Mouse (Mus musculus) hindbrain, embryonic 11.5 days (tissue): ENCODE measurements around the gene Htr5b. TPM values are rescaled to one million over a fixed set of nuclear protein-coding genes. Genes with fewer than 3 reads are reported as not detected.

Source experiments
- ATAC-seq: fragments of 200-750 bp; cut with Nextera tagmentation; 2 replicates; pipeline ENCODE4 v1.8.0; 2017; ENCODE audit warnings: mild to moderate bottlenecking, moderate TSS enrichment, moderate library complexity; ENCODE audit not compliant: low FRiP score
- DNase-seq: peaks from one replicate; pipeline ENCODE4 v3.0.0-alpha.2; 2015; ENCODE audit warnings: low spot score
- H3K27ac ChIP-seq: fragments of 300-500 bp; sonication (generic); 2 replicates; pipeline ENCODE4 v1.5.1; 2014; ENCODE audit warnings: mild to moderate bottlenecking, low read depth, low read length
- H3K27me3 ChIP-seq: fragments of 300-500 bp; sonication (generic); 2 replicates; pipeline ENCODE4 v1.6.1; 2014; ENCODE audit warnings: mild to moderate bottlenecking, low read length, moderate library complexity, mixed read lengths; ENCODE audit not compliant: control insufficient read depth, insufficient read depth
- H3K36me3 ChIP-seq: fragments of 300-500 bp; sonication (generic); 2 replicates; pipeline ENCODE4 v1.6.1; 2014; ENCODE audit warnings: mild to moderate bottlenecking, low read length, moderate library complexity, mixed read lengths; ENCODE audit not compliant: control insufficient read depth, insufficient read depth
- H3K4me1 ChIP-seq: fragments of 300-500 bp; sonication (generic); replicated peaks from 2 replicates; pipeline ENCODE4 v1.6.1; 2014; ENCODE audit warnings: low read length, mixed read lengths; ENCODE audit not compliant: control insufficient read depth, insufficient read depth
- H3K4me2 ChIP-seq: fragments of 300-500 bp; sonication (generic); replicated peaks from 2 replicates; pipeline ENCODE4 v1.6.1; 2014; ENCODE audit warnings: mild to moderate bottlenecking, low read depth, low read length
- H3K4me3 ChIP-seq: fragments of 300-500 bp; sonication (generic); 2 replicates; pipeline ENCODE4 v1.5.1; 2014; ENCODE audit warnings: low read depth, low read length
- H3K9ac ChIP-seq: fragments of 300-500 bp; sonication (generic); 2 replicates; pipeline ENCODE4 v1.6.1; 2014; ENCODE audit warnings: low read depth, low read length
- H3K9me3 ChIP-seq: fragments of 300-500 bp; sonication (generic); 2 replicates; pipeline ENCODE4 v1.6.1; 2016; ENCODE audit warnings: low read length; ENCODE audit not compliant: control insufficient read depth
- WGBS: fragments of 180-500 bp; shearing (Covaris S2); extraction: QIAGEN DNeasy Blood & Tissue Kit; methylation state at CpG from one replicate; pipeline ENCODE4 v1.1.7; 2014; 5-methylcytosine and 5-hydroxymethylcytosine counted together
- polyA plus RNA-seq: library from polyadenylated mRNA; unstranded; fragments of >200 nt; fragmentation: Nextera tagmentation; extraction: Ambion mirVana; gene quantifications from 2 replicates; pipeline ENCODE4 v1.2.1, GENCODE M21; 2014

The Htr5b gene
- polyA plus RNA-seq, 1 experiment from 2014 or later: 0.14 TPM

DNA sequence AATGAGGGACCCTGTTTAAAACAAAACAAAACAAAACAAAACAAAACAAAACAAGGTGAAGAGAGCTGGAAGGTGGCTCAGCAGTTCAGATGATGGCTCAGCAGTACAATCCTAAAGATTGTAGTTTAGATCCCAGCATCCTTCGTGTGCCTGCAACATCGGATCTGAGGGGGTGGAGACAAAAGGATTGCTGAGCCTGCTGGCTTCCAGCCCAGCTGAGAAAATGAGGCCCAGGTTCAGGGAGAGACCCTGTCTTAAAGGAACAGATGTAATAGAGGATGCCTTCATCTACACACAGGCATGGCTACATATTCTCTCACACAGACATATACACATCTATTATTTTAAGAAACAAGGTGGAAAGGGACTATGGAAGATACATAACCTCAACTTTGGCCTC is 17.1 kb downstream of the Htr5b start:
- no peak for ATAC-seq
- Histone ChIP-seq H3K9me3 (no peaks in the 10 kb centered on the region), H3K9ac (no peak overlapping the region), H3K4me3 (no peak overlapping the region), H3K27me3 (no peaks in the 10 kb centered on the region), H3K36me3 (no peaks in the 10 kb centered on the region), H3K4me1 (no peaks in the 10 kb centered on the region), H3K27ac (no peak overlapping the region), H3K4me2 (no peak overlapping the region)
- WGBS: 53% methylated on average over 2 of the region's 2 CpGs
- DNase-seq: no peak

DNA sequence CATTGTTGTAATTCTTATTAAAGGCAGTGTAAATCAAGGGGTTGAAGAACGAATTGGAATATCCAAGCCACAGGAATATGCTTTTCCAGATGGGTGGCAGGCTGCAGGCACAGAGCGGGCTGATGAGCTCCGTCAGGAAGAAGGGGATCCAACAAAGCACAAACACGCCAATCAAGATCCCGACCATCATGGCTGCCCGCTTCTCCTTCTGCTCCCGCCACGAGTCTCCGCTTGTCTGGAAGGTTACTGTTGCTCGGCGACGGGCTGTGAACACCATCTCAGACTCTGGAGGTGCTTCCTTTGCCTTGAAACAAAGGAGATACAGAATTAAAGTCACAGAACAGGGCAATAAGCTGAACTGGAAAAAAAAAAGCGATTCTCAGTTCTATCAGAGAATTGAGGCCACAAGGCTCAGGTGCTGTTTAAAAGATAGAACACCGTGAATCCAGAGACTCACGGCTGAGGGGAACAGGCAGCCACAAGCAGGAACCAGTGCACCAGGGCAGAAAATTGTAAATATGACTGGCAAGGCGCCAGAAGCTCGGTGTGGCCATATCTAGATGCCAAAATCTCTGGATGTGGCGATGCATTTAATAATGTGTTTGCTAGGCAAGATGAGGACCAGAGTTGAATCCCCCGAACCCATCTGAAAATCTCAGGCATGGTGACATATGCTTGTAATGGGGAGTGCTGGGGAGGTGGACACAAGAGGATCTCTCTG is 17.7 kb downstream of the Htr5b start:
- H3K27ac ChIP-seq: no peak overlapping the region
- H3K4me2 ChIP-seq: no peak overlapping the region
- no peak for ATAC-seq
- H3K4me3 ChIP-seq: no peak overlapping the region
- H3K4me1 ChIP-seq: no peaks in the 10 kb centered on the region
- H3K9ac ChIP-seq: no peak overlapping the region
- H3K36me3 ChIP-seq: no peaks in the 10 kb centered on the region
- no peaks in the 10 kb centered on the region for H3K27me3 ChIP-seq
- no peaks in the 10 kb centered on the region for H3K9me3 ChIP-seq
- WGBS: 88% methylated on average over 19 of the region's 19 CpGs
- no peak for DNase-seq

DNA sequence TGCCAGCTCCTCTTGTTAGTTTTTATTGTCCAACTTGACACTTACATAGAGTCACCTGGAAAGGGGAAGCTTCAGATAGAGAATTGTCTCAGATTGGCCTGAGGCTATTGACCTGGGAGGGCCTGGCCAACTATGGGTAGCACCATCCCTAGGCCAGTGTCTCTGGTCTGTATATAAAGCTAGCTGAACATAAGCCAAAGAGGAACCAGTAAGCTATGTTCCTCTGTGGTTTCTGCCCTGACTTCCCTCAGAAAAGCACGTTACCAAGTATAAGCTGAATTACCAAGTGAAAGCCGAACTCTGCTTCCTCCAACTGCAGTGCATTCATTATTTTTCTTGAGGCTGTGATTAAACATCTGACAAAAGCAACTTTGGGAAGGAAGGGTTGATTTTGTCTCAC is 19.5 kb downstream of the Htr5b start:
- ATAC-seq: no peak
- no peak overlapping the region for H3K9ac ChIP-seq
- DNase-seq: no peak
- 90% methylated on average over 2 of the region's 2 CpGs for WGBS
- H3K4me3 ChIP-seq: no peak overlapping the region
- H3K27me3 ChIP-seq: no peaks in the 10 kb centered on the region
- no peak overlapping the region for H3K4me2 ChIP-seq
- H3K36me3 ChIP-seq: no peaks in the 10 kb centered on the region
- no peaks in the 10 kb centered on the region for H3K9me3 ChIP-seq
- no peak overlapping the region for H3K27ac ChIP-seq
- H3K4me1 ChIP-seq: no peaks in the 10 kb centered on the region

DNA sequence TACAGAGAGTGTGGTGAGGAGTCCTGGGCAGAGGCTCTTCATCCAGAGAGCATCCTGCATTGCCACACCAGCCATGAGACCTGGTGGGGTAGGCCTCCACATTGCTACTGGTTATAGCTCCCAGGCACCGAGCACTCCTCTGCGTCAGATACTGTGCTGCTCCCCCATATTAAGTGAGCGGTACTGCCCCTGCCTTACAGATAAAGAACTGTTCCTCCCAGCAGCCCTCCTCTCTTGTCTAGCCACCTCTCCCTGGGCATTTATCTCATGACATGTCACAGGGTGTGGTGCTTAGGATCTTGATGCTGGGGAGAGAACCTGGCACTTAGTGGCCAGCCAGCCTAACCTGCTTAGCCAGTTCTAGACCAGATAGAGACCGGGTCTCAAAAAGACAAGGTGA is 31.2 kb downstream of the Htr5b start:
- Histone ChIP-seq H3K4me1 (no peaks in the 10 kb centered on the region), H3K4me2 (no peak overlapping the region), H3K4me3 (no peak overlapping the region), H3K9me3 (no peaks in the 10 kb centered on the region), H3K36me3 (0 out of 2 replicates have a peak, but pooled peaks cover 3% of the 10 kb centered on the region), H3K27ac (no peak overlapping the region), H3K27me3 (no peaks in the 10 kb centered on the region), H3K9ac (no peak overlapping the region)
- ATAC-seq (no peak), DNase-seq (no peak)
- WGBS: 95% methylated on average over 4 of the region's 4 CpGs

DNA sequence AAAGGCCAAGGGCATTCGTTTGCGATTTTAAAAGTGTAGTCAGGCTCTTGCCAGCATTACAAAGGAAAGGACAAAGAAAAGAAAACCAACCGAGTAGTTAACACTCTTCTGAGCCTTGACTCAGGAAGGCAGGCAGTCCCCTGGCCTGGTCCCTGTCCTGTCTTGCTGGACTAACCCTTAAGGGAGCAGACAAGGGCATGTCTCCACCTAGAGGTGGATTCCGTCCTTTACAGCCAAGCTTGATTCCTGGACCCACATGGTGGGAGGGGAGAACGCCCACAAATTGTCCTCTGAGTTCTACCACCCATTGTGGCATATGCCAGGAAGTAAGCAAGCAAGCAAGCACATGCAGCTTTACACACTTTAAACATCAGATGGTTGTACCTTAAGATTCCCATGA is 38.0 kb downstream of the Htr5b start:
- no peak overlapping the region for H3K4me2 ChIP-seq
- peak; percentile 47 for DNase-seq
- H3K27ac ChIP-seq: no peak overlapping the region
- H3K4me3 ChIP-seq: no peak overlapping the region
- peak; percentile 56; the same call in 1 of the 2 replicates for ATAC-seq
- WGBS: 30% methylated on average over 5 of the region's 5 CpGs
- no peaks in the 10 kb centered on the region for H3K9me3 ChIP-seq
- no peaks in the 10 kb centered on the region for H3K4me1 ChIP-seq
- H3K9ac ChIP-seq: no peak overlapping the region
- H3K36me3 ChIP-seq: no peaks in the 10 kb centered on the region
- no peaks in the 10 kb centered on the region for H3K27me3 ChIP-seq

DNA sequence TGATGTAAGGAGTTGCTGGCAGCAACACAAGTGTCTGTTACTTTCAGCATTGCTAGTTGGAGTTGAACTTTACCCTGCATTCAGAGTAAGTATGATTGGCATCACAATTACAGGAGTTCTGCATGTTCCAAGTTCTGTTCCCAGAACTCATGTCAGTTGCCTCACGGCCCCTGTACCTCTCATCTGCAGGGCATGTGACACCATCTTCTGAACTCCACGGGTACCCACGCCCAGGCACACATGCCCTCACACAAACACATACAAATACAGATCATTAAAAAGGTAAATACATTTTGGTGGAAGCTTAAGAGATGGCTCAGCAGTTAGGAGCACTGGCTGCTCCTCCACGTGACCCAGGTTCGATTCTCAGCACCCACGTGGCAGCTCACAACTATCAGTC is 41.5 kb downstream of the Htr5b start:
- Histone ChIP-seq H3K4me2 (no peak overlapping the region), H3K4me3 (no peak overlapping the region), H3K4me1 (no peaks in the 10 kb centered on the region), H3K9ac (no peak overlapping the region), H3K27ac (no peak overlapping the region), H3K9me3 (no peaks in the 10 kb centered on the region), H3K27me3 (no peaks in the 10 kb centered on the region), H3K36me3 (0 out of 2 replicates have a peak, but pooled peaks cover 2% of the 10 kb centered on the region)
- 88% methylated on average over 6 of the region's 6 CpGs for WGBS
- ATAC-seq (no peak), DNase-seq (no peak)

DNA sequence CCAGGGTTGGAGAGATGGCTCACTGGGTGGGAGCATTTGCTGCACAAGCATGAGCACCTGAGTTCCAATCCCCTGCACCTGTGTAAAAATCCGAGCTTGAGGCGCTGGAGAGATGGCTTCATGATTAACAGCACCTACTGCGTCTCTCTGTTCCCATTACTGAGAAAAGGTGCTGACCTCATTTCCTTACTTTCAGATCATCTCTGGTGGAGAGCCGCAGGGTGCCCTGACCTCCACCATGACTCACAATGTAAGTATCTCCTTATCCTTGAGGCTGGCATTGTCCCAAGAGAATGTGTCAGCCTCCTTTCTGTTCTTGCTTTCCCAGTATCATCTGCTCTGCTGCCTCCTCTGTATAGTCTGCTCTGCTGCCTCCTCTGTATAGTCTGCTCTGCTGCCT is 45.2 kb downstream of the Htr5b start:
- Histone ChIP-seq H3K27me3 (no peaks in the 10 kb centered on the region), H3K4me2 (no peak overlapping the region), H3K9me3 (no peaks in the 10 kb centered on the region), H3K36me3 (0 out of 2 replicates have a peak, but pooled peaks cover 2% of the 10 kb centered on the region), H3K27ac (no peak overlapping the region), H3K4me1 (no peaks in the 10 kb centered on the region), H3K4me3 (no peak overlapping the region), H3K9ac (no peak overlapping the region)
- WGBS: 94% methylated on average over 4 of the region's 4 CpGs
- no peak for DNase-seq
- ATAC-seq: no peak

DNA sequence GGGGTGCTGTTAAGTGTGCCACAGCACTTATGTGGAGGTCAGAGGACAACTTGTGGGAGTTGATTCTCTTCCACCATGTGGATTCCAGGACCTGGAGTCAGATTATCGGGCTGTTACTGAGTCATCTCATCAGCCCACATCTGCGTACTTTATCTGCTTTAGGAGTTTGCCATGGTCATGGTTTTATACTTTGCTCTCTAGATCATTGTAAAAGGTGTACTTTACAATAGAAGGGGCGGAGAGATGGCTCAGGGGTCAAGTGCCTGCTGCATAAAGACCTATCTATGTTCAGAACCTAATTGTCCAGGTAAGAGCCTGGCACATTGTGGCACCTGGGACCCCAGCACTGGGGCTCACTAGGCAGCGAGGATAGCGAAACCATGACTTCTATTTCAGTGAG is 48.9 kb downstream of the Htr5b start:
- 92% methylated on average over 5 of the region's 5 CpGs for WGBS
- H3K27me3 ChIP-seq: no peaks in the 10 kb centered on the region
- no peak overlapping the region for H3K4me2 ChIP-seq
- H3K36me3 ChIP-seq: 0 out of 2 replicates have a peak, but pooled peaks cover 2% of the 10 kb centered on the region
- H3K4me1 ChIP-seq: no peaks in the 10 kb centered on the region
- no peak overlapping the region for H3K27ac ChIP-seq
- no peak for ATAC-seq
- no peak overlapping the region for H3K9ac ChIP-seq
- H3K4me3 ChIP-seq: no peak overlapping the region
- no peak for DNase-seq
- no peaks in the 10 kb centered on the region for H3K9me3 ChIP-seq

DNA sequence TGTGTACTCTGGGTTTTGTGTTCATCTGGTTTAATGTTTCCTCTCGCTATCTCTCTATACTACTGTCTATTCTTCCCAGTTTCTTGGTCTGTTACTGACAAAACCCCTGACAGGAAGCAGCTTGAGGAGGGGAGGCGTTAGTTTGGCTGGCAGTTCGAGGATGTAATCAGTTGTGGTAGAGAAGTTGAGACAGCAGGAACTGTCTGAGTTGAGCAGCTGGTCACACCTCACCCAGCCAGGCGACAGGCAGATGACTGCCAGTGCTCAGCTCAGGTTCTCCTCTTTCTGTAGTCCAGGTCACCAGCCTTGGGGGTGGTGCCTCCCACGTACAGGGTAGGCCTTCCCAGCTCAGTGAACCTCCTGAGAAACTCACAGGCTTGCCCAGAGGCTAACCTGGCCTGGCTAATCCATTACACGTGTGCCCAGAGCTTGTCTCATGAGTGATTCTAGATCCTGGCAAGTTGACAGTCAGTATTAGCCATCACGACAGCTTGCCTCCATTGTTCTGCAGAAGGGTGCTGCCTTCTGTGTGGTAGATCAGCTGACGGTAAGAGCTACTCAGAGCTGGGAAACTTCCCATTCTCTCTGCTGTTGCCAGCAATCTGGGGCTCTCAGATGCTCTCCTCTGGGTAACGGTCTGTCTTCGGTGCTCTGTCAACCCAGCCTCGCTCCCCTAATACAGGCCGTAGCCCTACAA is 49.8 kb downstream of the Htr5b start:
- H3K27me3 ChIP-seq: no peaks in the 10 kb centered on the region
- H3K36me3 ChIP-seq: 0 out of 2 replicates have a peak, but pooled peaks cover 2% of the 10 kb centered on the region
- no peak overlapping the region for H3K4me3 ChIP-seq
- no peaks in the 10 kb centered on the region for H3K4me1 ChIP-seq
- H3K4me2 ChIP-seq: no peak overlapping the region
- 91% methylated on average over 12 of the region's 12 CpGs for WGBS
- H3K27ac ChIP-seq: no peak overlapping the region
- no peak overlapping the region for H3K9ac ChIP-seq
- ATAC-seq: no peak
- no peaks in the 10 kb centered on the region for H3K9me3 ChIP-seq
- DNase-seq: no peak
